Mouse (Mus musculus) left cerebral cortex, postnatal 14 days (tissue): ENCODE results near the gene Gdf2. TPM values are rescaled to one million over a fixed set of nuclear protein-coding genes. Genes with fewer than 3 reads are reported as not detected.

ENCODE experiments used
- DNase-seq, 2 experiments: peaks; one replicate each; pipeline ENCODE4 v3.0.0; 2021 to 2022; ENCODE audit warnings: low spot score in 2 of 2, mixed read lengths in 1 of 2
- intact Hi-C: fragments of 180-260 bp; cut with DNase I; formaldehyde crosslinking; loops from one replicate; pipeline ENCODE4 v1.15.1; 2025
- long read RNA-seq, 2 experiments: library from polyadenylated mRNA; stranded (forward); transcript quantifications; one replicate each; pipeline ENCODE4 v2.0.0; 2021
- total RNA-seq, 2 experiments: library from RNA; stranded (reverse); gene quantifications; 2 replicates each; pipeline ENCODE4 v1.2.3; 2021

Gene Gdf2
- not detected for total RNA-seq
- long read RNA-seq, experiment 1: 0 reads
- long read RNA-seq, experiment 2: 0 reads

DNA sequence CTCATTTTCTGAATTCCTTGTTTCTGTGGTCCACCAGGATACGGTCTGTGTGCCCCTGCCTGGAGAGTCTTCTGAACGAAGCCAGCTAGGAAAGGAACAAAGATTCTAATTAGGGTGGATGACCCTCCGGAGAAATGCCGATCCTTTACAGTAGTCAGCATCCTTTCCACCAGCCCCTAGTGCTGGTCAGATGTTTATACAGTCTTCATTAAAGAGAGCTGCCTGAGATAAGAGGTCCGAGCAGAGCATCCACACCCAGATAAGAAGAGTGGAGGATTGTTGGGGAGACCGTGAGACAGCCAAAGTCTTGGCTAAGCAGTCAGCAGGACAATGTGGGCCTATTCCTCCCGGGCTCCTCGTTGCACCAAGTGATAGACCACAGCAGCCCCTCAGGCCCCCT is at the start of gene Gdf2:
Gdf2 (plus strand) TSS at position 301 of the 400 bp plus-strand sequence.
- intact Hi-C loops: no loop called here
- DNase-seq: no peak

DNA sequence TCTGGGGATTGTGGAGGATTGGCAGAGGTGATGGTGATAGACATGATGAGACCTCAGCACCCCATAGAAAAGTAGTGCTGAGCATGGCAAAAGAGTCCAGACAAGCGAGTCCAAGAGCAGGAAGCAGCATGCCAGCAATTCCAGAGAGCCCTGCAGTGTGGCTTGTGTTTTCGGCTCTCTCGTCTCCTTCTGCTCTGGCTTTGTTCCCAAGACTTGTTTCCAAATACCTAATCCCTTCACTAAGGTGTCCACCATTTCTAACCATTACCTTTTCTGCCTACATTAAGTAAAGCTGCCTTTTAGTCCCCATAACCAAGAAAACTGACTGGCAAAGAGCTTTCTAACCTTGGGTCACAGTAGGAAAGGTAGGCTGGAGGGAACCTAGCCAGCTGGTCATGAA is 49.3 kb upstream of the Gdf2 start:
- no peak for DNase-seq
- intact Hi-C loops: no loop called here

GRCm38 (mm10) chr14:33895777-33896176 is 45.1 kb upstream of the Gdf2 start:
- intact Hi-C loops: no loop called here
- peak in 1 of 2 experiments; percentile 41 for DNase-seq

GRCm38 (mm10) chr14:33896628-33897300 is 44.1 kb upstream of the Gdf2 start:
- intact Hi-C loops: no loop called here
- DNase-seq: no peak

- intact Hi-C loops: no loop called here
Measured at GRCm38 (mm10) chr14:33902783-33903182, 38.1 kb upstream of the Gdf2 start.

GRCm38 (mm10) chr14:33903199-33903598 is 37.6 kb upstream of the Gdf2 start:
- intact Hi-C loops: no loop called here
- DNase-seq: no peak

More at GRCm38 (mm10) chr14:33902783-33903182, 38.1 kb upstream of the Gdf2 start:
- DNase-seq: no peak

GRCm38 (mm10) chr14:33904851-33905250 is 36.0 kb upstream of the Gdf2 start:
- DNase-seq: no peak
- intact Hi-C loops: no loop called here

GRCm38 (mm10) chr14:33913727-33914126 is 27.1 kb upstream of the Gdf2 start:
- peak in 1 of 2 experiments; percentile 66 for DNase-seq

GRCm38 (mm10) chr14:33914206-33914605 is 26.6 kb upstream of the Gdf2 start:
- intact Hi-C loops: no loop called here

More at GRCm38 (mm10) chr14:33913727-33914126, 27.1 kb upstream of the Gdf2 start:
- intact Hi-C loops: no loop called here

DNA sequence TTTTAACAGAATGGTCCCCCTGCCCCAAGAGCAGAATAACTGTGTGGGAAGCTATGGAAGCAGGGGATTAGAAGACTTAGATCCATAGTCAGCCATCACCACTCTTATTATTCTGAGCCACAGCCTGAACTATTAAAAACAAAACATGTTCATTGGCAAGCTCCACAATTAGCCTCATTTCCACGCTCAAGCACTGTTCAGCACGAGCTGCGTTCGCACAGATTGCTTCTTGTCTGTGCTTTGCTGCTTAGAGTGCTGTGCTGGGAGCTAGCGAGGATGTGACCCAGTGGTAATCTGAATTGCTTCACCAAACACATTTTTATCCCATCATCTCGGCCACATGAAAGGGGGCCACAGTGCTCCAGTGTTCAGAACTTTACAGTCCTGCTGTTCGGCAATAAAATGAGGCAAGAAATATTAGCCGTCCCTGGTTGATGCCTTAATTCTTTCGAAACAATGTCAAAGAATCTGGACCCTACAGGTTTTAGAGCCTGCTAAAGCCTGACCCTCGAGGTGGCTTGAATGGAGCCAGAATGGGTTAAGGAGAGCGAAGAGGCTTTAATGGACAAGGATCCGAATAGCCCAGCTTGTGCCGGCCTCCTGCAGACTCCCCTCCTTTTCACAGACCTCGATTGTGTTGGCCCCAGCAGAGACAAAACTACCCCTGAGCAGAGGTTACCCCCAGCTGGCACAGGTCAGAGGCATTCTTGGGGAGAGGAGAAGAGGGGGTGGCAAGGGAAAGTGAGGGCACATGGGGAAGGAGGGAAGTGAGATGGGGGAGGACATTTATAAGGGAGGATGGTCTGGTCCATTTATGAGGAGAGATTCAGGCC is 19.9 kb upstream of the Gdf2 start:
- intact Hi-C loops: no loop called here
- DNase-seq: peak; percentile 46 to 58

More at GRCm38 (mm10) chr14:33914206-33914605, 26.6 kb upstream of the Gdf2 start:
- DNase-seq: no peak

DNA sequence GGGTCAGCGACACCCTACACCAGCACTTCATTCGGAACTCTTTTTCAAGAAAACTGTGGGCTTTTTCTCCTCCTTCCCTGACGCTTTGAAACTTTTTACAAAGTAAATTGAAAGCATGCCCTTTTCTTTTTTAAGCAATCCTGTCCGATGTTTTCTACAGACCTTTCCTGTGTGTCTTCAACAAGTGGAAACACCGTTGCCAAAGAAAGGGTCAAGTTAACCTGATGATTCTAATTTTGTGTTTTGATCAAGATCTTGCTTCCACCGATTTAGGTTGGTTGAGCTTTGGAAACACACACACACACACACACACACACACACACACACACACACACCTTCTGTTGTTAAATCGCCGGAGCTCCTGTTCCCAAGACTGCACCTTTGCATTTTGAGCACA is 18.1 kb upstream of the Gdf2 start:
- intact Hi-C loops: no loop called here
- no peak for DNase-seq

- DNase-seq: peak in 1 of 2 experiments; percentile 46
- intact Hi-C loops: no loop called here
Measured at GRCm38 (mm10) chr14:33923168-33924070, 17.4 kb upstream of the Gdf2 start, which contains the start of gene Gdf10. Gene Gdf10 (plus strand): TSS chr14:33923587.

- DNase-seq: no peak
- intact Hi-C loops: loop anchor here (5.0 kb wide), 1 partner anchor 260 kb away; no protein-coding TSS in a partner anchor
Measured at GRCm38 (mm10) chr14:33931853-33932252, 9.0 kb upstream of the Gdf2 start.

- DNase-seq: peak; percentile 39 to 75
- intact Hi-C loops: loop anchor here (1.0 to 5.0 kb wide), 2 partner anchors 238 to 261 kb away; no protein-coding TSS in a partner anchor
Measured at GRCm38 (mm10) chr14:33932935-33933703, 7.7 kb upstream of the Gdf2 start.

GRCm38 (mm10) chr14:33933778-33934317 is 7.0 kb upstream of the Gdf2 start:
- DNase-seq: peak; percentile 67 to 80
- intact Hi-C loops: loop anchor here (1.0 to 5.0 kb wide), 2 partner anchors 239 to 262 kb away; no protein-coding TSS in a partner anchor

DNA sequence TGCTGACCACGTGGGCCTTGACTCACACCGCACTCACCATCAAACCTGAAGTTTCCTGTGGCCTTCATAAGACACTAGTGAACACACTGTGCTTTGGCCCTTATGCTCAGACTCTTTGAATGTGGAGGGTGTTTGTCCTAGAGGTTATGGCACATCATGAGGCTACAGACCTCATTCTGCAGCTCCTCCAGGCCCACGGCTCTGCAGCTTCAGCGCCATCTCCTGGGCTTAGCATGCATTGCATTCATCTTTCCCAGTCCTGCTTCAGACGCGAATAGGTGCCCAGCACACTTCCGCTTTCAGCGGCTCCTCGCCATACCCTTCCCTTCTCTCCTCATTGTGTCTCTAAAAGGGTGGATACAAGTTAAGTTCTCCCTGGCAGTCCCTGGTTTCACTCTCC is 1.7 kb upstream of the Gdf2 start:
- intact Hi-C loops: no loop called here

DNA sequence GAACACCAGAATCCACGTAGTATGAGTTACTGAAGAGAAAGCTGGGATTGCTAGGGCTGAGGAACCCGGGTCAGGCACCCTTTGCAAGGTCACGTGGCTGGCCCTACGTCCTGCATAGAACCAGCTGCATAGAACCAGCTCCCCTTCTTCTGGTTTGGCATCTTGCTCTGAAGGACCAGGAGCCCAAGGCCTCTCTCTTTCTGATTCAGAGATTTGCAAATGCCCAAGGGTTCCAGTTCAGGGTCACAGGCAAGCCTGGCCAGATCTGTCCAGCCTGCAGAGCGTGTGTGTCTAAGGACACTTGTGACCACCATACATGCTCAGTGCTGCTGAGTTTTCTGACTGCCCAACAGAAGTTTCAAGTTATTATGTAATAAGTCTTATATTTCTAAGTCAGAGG is 1.4 kb downstream of the Gdf2 start:
- no peak for DNase-seq
- intact Hi-C loops: no loop called here

More for the DNA sequence above, 1.7 kb upstream of the Gdf2 start:
- DNase-seq: peak; percentile 80 to 82

DNA sequence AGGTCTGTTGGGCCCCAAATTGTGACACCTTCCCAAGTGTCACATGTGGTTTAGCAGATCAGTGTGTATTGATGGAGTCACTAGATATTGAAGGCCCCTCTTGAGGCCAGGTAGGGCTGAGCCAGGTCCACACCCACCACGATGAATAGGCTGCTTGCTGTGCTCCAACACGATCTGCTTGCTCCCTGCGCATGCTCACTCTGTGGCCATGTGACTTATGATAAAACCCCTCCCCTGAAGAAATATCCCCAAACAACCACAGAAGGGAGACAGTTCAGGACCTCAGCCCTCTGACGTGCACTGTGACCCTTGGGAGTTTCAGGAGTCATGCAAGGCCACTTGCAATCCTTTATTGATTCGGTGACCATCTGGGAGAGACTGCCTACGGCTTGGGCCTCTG is 5.3 kb downstream of the Gdf2 start:
- intact Hi-C loops: no loop called here
- no peak for DNase-seq
